Mouse (Mus musculus) liver, postnatal 0 days (tissue): ENCODE data around the gene Atxn1.

ENCODE experiments used
- CTCF ChIP-seq: sonication (generic); IDR thresholded peaks from 2 replicates; pipeline ENCODE4 v1.5.1; 2016; ENCODE audit warnings: antibody characterized with exemption, low read depth
- EP300 ChIP-seq: IDR thresholded peaks from 2 replicates; pipeline ENCODE4 v1.6.1; 2016; ENCODE audit warnings: antibody characterized with exemption, low read depth, mild to moderate bottlenecking

GRCm38 (mm10) chr13:45871554-45871953 is 93.3 kb downstream of the Atxn1 start:
- TF ChIP-seq CTCF (no peak), EP300 (no peak)
